Mouse (Mus musculus): ENCODE data around the gene Tgds. TPM values are rescaled to one million over a fixed set of nuclear protein-coding genes. Genes with fewer than 3 reads are reported as not detected.
A peak's percentile ranks its signal among the peaks of the same experiment; 100 is the strongest.

Tgds gene
- polyA plus RNA-seq, 1 experiment, result 34.5 TPM

- H3K27me3 ChIP-seq (ENCODE audit: control insufficient read depth, insufficient read depth, low read length, poor library complexity, severe bottlenecking), result no peaks in the 10 kb centered on the region
- no peaks in the 10 kb centered on the region for H3K4me1 ChIP-seq (ENCODE audit: control insufficient read depth, insufficient read depth, low read length)
- peak overlapping the region; percentile 85 for H3K4me3 ChIP-seq (ENCODE audit: low read depth, low read length)
- peak overlapping the region; percentile 62 for H3K9ac ChIP-seq (ENCODE audit: low read depth, poor library complexity, severe bottlenecking)
- peak overlapping the region; percentile 39 for H3K27ac ChIP-seq (ENCODE audit: insufficient read depth, low read length)
- TF ChIP-seq EP300 (IDR thresholded peaks at IDR 0.05; ENCODE audit: insufficient read depth, low read depth, low read length), result no peak
- no peaks in the 10 kb centered on the region for H3K9me3 ChIP-seq (replicated peaks; ENCODE audit: control insufficient read depth, insufficient read depth, low read length, poor library complexity, severe bottlenecking)
- H3K36me3 ChIP-seq (ENCODE audit: control insufficient read depth, insufficient read depth, low read length, poor library complexity, severe bottlenecking), result no peaks in the 10 kb centered on the region
Measured at GRCm38 (mm10) chr14:118175071-118175693, 42.6 kb upstream of the Tgds start.

GRCm38 (mm10) chr14:118173590-118174203 lies 41.1 kb upstream of the Tgds start:
- Histone ChIP-seq H3K27ac (ENCODE audit: insufficient read depth, low read length) (no peak overlapping the region), H3K4me3 (ENCODE audit: low read depth, low read length) (no peak overlapping the region), H3K27me3 (ENCODE audit: control insufficient read depth, insufficient read depth, low read length, poor library complexity, severe bottlenecking) (no peaks in the 10 kb centered on the region), H3K4me1 (ENCODE audit: control insufficient read depth, insufficient read depth, low read length) (no peaks in the 10 kb centered on the region), H3K36me3 (ENCODE audit: control insufficient read depth, insufficient read depth, low read length, poor library complexity, severe bottlenecking) (no peaks in the 10 kb centered on the region), H3K9me3 (replicated peaks; ENCODE audit: control insufficient read depth, insufficient read depth, low read length, poor library complexity, severe bottlenecking) (peaks cover 2% of the 10 kb centered on the region; the same call in 1 of the 2 replicates), H3K9ac (ENCODE audit: low read depth, poor library complexity, severe bottlenecking) (no peak overlapping the region)
- TF ChIP-seq EP300 (IDR thresholded peaks at IDR 0.05; ENCODE audit: insufficient read depth, low read depth, low read length), result no peak
- TF ChIP-seq CTCF (IDR thresholded peaks at IDR 0.05; ENCODE audit: low read depth, low read length), result no peak
- TF ChIP-seq POLR2A (IDR thresholded peaks at IDR 0.05; ENCODE audit: insufficient read depth, low read length), result no peak

DNA sequence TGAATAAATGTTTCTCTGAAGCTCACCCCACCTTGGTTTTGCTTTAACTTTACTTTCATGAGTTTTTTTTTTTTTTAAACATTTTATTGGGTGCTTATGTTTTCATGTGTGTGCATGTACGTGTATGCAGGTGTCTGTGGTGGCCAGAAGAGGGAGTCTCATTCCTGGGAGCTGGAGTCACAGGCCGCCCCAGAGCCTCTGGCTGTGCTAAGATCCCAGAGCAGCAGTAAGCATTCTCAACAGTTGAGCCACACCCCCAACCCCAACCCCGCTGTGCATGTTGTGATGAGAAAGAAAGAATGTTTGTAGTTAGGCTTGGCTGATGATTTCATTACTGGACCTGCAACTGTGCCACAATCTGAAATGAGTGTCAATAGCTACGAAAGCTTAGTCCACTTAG lies 36.2 kb upstream of the Tgds start:
- Histone ChIP-seq H3K9me3 (replicated peaks; ENCODE audit: control insufficient read depth, insufficient read depth, low read length, poor library complexity, severe bottlenecking) (peaks cover 5% of the 10 kb centered on the region; the same call in 1 of the 2 replicates), H3K27me3 (ENCODE audit: control insufficient read depth, insufficient read depth, low read length, poor library complexity, severe bottlenecking) (no peaks in the 10 kb centered on the region), H3K4me1 (ENCODE audit: control insufficient read depth, insufficient read depth, low read length) (no peaks in the 10 kb centered on the region), H3K4me3 (ENCODE audit: low read depth, low read length) (no peak overlapping the region), H3K9ac (ENCODE audit: low read depth, poor library complexity, severe bottlenecking) (no peak overlapping the region), H3K36me3 (ENCODE audit: control insufficient read depth, insufficient read depth, low read length, poor library complexity, severe bottlenecking) (no peaks in the 10 kb centered on the region), H3K27ac (ENCODE audit: insufficient read depth, low read length) (no peak overlapping the region)
- no peak for TF ChIP-seq EP300 (IDR thresholded peaks at IDR 0.05; ENCODE audit: insufficient read depth, low read depth, low read length)
- TF ChIP-seq POLR2A (IDR thresholded peaks at IDR 0.05; ENCODE audit: insufficient read depth, low read length), result no peak
- TF ChIP-seq CTCF (IDR thresholded peaks at IDR 0.05; ENCODE audit: low read depth, low read length), result peak; percentile 20

GRCm38 (mm10) chr14:118162640-118163039 lies 30.1 kb upstream of the Tgds start:
- TF ChIP-seq CTCF (IDR thresholded peaks at IDR 0.05; ENCODE audit: low read depth, low read length), result peak; percentile 2
- no peak for TF ChIP-seq EP300 (IDR thresholded peaks at IDR 0.05; ENCODE audit: insufficient read depth, low read depth, low read length)
- TF ChIP-seq POLR2A (IDR thresholded peaks at IDR 0.05; ENCODE audit: insufficient read depth, low read length), result no peak
- H3K36me3 ChIP-seq (ENCODE audit: control insufficient read depth, insufficient read depth, low read length, poor library complexity, severe bottlenecking), result peaks cover 5% of the 10 kb centered on the region; the same call in 1 of the 2 replicates

DNA sequence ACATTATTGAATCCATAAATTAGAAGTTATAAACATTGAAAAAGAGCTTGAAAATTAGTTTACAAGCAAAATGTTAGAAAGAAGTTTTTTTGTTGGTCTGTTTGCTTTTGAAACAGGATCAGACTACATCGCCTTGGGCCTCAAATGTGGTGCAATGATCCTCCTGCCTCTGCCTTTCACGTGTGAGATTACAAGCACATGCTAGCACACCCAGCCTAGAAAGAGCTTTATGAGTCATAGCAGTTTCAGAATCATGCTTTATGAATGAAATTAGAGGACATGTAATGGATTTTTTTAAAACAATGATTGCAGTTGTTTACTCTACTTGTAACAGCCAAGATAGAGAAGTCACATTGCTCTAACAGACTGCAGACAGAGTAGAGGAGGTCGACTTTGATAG lies 29.2 kb upstream of the Tgds start:
- Histone ChIP-seq H3K9ac (ENCODE audit: low read depth, poor library complexity, severe bottlenecking) (no peak overlapping the region), H3K27ac (ENCODE audit: insufficient read depth, low read length) (no peak overlapping the region), H3K36me3 (ENCODE audit: control insufficient read depth, insufficient read depth, low read length, poor library complexity, severe bottlenecking) (peaks cover 5% of the 10 kb centered on the region; the same call in 1 of the 2 replicates), H3K27me3 (ENCODE audit: control insufficient read depth, insufficient read depth, low read length, poor library complexity, severe bottlenecking) (no peaks in the 10 kb centered on the region), H3K4me1 (ENCODE audit: control insufficient read depth, insufficient read depth, low read length) (no peaks in the 10 kb centered on the region), H3K4me3 (ENCODE audit: low read depth, low read length) (no peak overlapping the region), H3K9me3 (replicated peaks; ENCODE audit: control insufficient read depth, insufficient read depth, low read length, poor library complexity, severe bottlenecking) (no peaks in the 10 kb centered on the region)
- TF ChIP-seq EP300 (IDR thresholded peaks at IDR 0.05; ENCODE audit: insufficient read depth, low read depth, low read length) (no peak), POLR2A (IDR thresholded peaks at IDR 0.05; ENCODE audit: insufficient read depth, low read length) (no peak), CTCF (IDR thresholded peaks at IDR 0.05; ENCODE audit: low read depth, low read length) (no peak)

More at GRCm38 (mm10) chr14:118162640-118163039, 30.1 kb upstream of the Tgds start:
- Histone ChIP-seq H3K9ac (ENCODE audit: low read depth, poor library complexity, severe bottlenecking) (no peak overlapping the region), H3K9me3 (replicated peaks; ENCODE audit: control insufficient read depth, insufficient read depth, low read length, poor library complexity, severe bottlenecking) (no peaks in the 10 kb centered on the region), H3K27ac (ENCODE audit: insufficient read depth, low read length) (no peak overlapping the region), H3K4me1 (ENCODE audit: control insufficient read depth, insufficient read depth, low read length) (no peaks in the 10 kb centered on the region), H3K27me3 (ENCODE audit: control insufficient read depth, insufficient read depth, low read length, poor library complexity, severe bottlenecking) (no peaks in the 10 kb centered on the region), H3K4me3 (ENCODE audit: low read depth, low read length) (no peak overlapping the region)

GRCm38 (mm10) chr14:118157146-118157545 lies 24.6 kb upstream of the Tgds start:
- Histone ChIP-seq H3K9ac (ENCODE audit: low read depth, poor library complexity, severe bottlenecking) (no peak overlapping the region), H3K27ac (ENCODE audit: insufficient read depth, low read length) (no peak overlapping the region), H3K36me3 (ENCODE audit: control insufficient read depth, insufficient read depth, low read length, poor library complexity, severe bottlenecking) (peaks cover 5% of the 10 kb centered on the region; the same call in 1 of the 2 replicates), H3K9me3 (replicated peaks; ENCODE audit: control insufficient read depth, insufficient read depth, low read length, poor library complexity, severe bottlenecking) (no peaks in the 10 kb centered on the region), H3K27me3 (ENCODE audit: control insufficient read depth, insufficient read depth, low read length, poor library complexity, severe bottlenecking) (no peaks in the 10 kb centered on the region), H3K4me3 (ENCODE audit: low read depth, low read length) (no peak overlapping the region), H3K4me1 (ENCODE audit: control insufficient read depth, insufficient read depth, low read length) (no peaks in the 10 kb centered on the region)
- TF ChIP-seq CTCF (IDR thresholded peaks at IDR 0.05; ENCODE audit: low read depth, low read length) (peak; percentile 99), POLR2A (IDR thresholded peaks at IDR 0.05; ENCODE audit: insufficient read depth, low read length) (no peak)
